Mouse (Mus musculus): ENCODE measurements at regions not wholly inside any gene's neighbourhood (a gene's known extent, or its start where the extent isn't known, plus 50 kb on each side); places are given as distances from the start of the nearest gene placed in this dataset.

- no peak for TF ChIP-seq CTCF (IDR thresholded peaks at IDR 0.05; ENCODE audit: extremely low read depth, insufficient read depth, low read length)
- TF ChIP-seq POLR2A (IDR thresholded peaks at IDR 0.05; ENCODE audit: extremely low read depth, insufficient read depth, low read length), result no peak
- H3K27ac ChIP-seq (ENCODE audit: insufficient read depth, low read length), result no peak overlapping the region
Observed at GRCm38 (mm10) chr12:32546356-32546755, 167.9 kb downstream of the Ccdc71l start.

GRCm38 (mm10) chr12:32553793-32554192 lies 175.3 kb downstream of the Ccdc71l start:
- TF ChIP-seq POLR2A (IDR thresholded peaks at IDR 0.05; ENCODE audit: extremely low read depth, insufficient read depth, low read length) (no peak), CTCF (IDR thresholded peaks at IDR 0.05; ENCODE audit: extremely low read depth, insufficient read depth, low read length) (no peak)
- no peak overlapping the region for H3K4me3 ChIP-seq (ENCODE audit: insufficient read depth, low read length)
- no peaks in the 10 kb centered on the region for H3K4me1 ChIP-seq (ENCODE audit: control insufficient read depth, insufficient read depth, low read length)
- H3K27ac ChIP-seq (ENCODE audit: insufficient read depth, low read length), result no peak overlapping the region

More at GRCm38 (mm10) chr12:32546356-32546755, 167.9 kb downstream of the Ccdc71l start:
- Histone ChIP-seq H3K4me3 (ENCODE audit: insufficient read depth, low read length) (no peak overlapping the region), H3K4me1 (ENCODE audit: control insufficient read depth, insufficient read depth, low read length) (no peaks in the 10 kb centered on the region)

- Histone ChIP-seq H3K4me1 (ENCODE audit: control insufficient read depth, insufficient read depth, low read length) (no peaks in the 10 kb centered on the region), H3K27ac (ENCODE audit: insufficient read depth, low read length) (no peak overlapping the region), H3K4me3 (ENCODE audit: insufficient read depth, low read length) (no peak overlapping the region)
- TF ChIP-seq POLR2A (IDR thresholded peaks at IDR 0.05; ENCODE audit: extremely low read depth, insufficient read depth, low read length) (no peak), CTCF (IDR thresholded peaks at IDR 0.05; ENCODE audit: extremely low read depth, insufficient read depth, low read length) (no peak)
Observed at GRCm38 (mm10) chr12:32567777-32568176, 189.3 kb downstream of the Ccdc71l start.

- no peak overlapping the region for H3K27ac ChIP-seq (ENCODE audit: insufficient read depth, low read length)
Observed at GRCm38 (mm10) chr12:32581304-32581703, 202.8 kb downstream of the Ccdc71l start.

GRCm38 (mm10) chr12:32602131-32602815 lies 217.1 kb upstream of the Nampt start:
- H3K4me3 ChIP-seq (ENCODE audit: insufficient read depth, low read length), result no peak overlapping the region
- no peak for TF ChIP-seq CTCF (IDR thresholded peaks at IDR 0.05; ENCODE audit: extremely low read depth, insufficient read depth, low read length)
- no peak for TF ChIP-seq POLR2A (IDR thresholded peaks at IDR 0.05; ENCODE audit: extremely low read depth, insufficient read depth, low read length)
- no peaks in the 10 kb centered on the region for H3K4me1 ChIP-seq (ENCODE audit: control insufficient read depth, insufficient read depth, low read length)
- H3K27ac ChIP-seq (ENCODE audit: insufficient read depth, low read length), result no peak overlapping the region

More at GRCm38 (mm10) chr12:32581304-32581703, 202.8 kb downstream of the Ccdc71l start:
- Histone ChIP-seq H3K4me1 (ENCODE audit: control insufficient read depth, insufficient read depth, low read length) (no peaks in the 10 kb centered on the region), H3K4me3 (ENCODE audit: insufficient read depth, low read length) (no peak overlapping the region)
- TF ChIP-seq POLR2A (IDR thresholded peaks at IDR 0.05; ENCODE audit: extremely low read depth, insufficient read depth, low read length), result no peak
- no peak for TF ChIP-seq CTCF (IDR thresholded peaks at IDR 0.05; ENCODE audit: extremely low read depth, insufficient read depth, low read length)

- Histone ChIP-seq H3K4me3 (ENCODE audit: insufficient read depth, low read length) (no peak overlapping the region), H3K4me1 (ENCODE audit: control insufficient read depth, insufficient read depth, low read length) (no peaks in the 10 kb centered on the region), H3K27ac (ENCODE audit: insufficient read depth, low read length) (no peak overlapping the region)
- TF ChIP-seq POLR2A (IDR thresholded peaks at IDR 0.05; ENCODE audit: extremely low read depth, insufficient read depth, low read length), result no peak
- no peak for TF ChIP-seq CTCF (IDR thresholded peaks at IDR 0.05; ENCODE audit: extremely low read depth, insufficient read depth, low read length)
Observed at GRCm38 (mm10) chr12:32605353-32605752, 214.0 kb upstream of the Nampt start.

- no peaks in the 10 kb centered on the region for H3K4me1 ChIP-seq (ENCODE audit: control insufficient read depth, insufficient read depth, low read length)
- TF ChIP-seq POLR2A (IDR thresholded peaks at IDR 0.05; ENCODE audit: extremely low read depth, insufficient read depth, low read length) (no peak), CTCF (IDR thresholded peaks at IDR 0.05; ENCODE audit: extremely low read depth, insufficient read depth, low read length) (no peak)
- H3K4me3 ChIP-seq (ENCODE audit: insufficient read depth, low read length), result no peak overlapping the region
- H3K27ac ChIP-seq (ENCODE audit: insufficient read depth, low read length), result no peak overlapping the region
Observed at GRCm38 (mm10) chr12:32615000-32615399, 204.3 kb upstream of the Nampt start.

GRCm38 (mm10) chr12:32616086-32616485 lies 203.3 kb upstream of the Nampt start:
- Histone ChIP-seq H3K4me3 (ENCODE audit: insufficient read depth, low read length) (no peak overlapping the region), H3K4me1 (ENCODE audit: control insufficient read depth, insufficient read depth, low read length) (no peaks in the 10 kb centered on the region), H3K27ac (ENCODE audit: insufficient read depth, low read length) (no peak overlapping the region)
- TF ChIP-seq POLR2A (IDR thresholded peaks at IDR 0.05; ENCODE audit: extremely low read depth, insufficient read depth, low read length) (no peak), CTCF (IDR thresholded peaks at IDR 0.05; ENCODE audit: extremely low read depth, insufficient read depth, low read length) (no peak)

- Histone ChIP-seq H3K4me1 (ENCODE audit: control insufficient read depth, insufficient read depth, low read length) (no peaks in the 10 kb centered on the region), H3K4me3 (ENCODE audit: insufficient read depth, low read length) (no peak overlapping the region), H3K27ac (ENCODE audit: insufficient read depth, low read length) (no peak overlapping the region)
- no peak for TF ChIP-seq POLR2A (IDR thresholded peaks at IDR 0.05; ENCODE audit: extremely low read depth, insufficient read depth, low read length)
- no peak for TF ChIP-seq CTCF (IDR thresholded peaks at IDR 0.05; ENCODE audit: extremely low read depth, insufficient read depth, low read length)
Observed at GRCm38 (mm10) chr12:32617031-32617430, 202.3 kb upstream of the Nampt start.

GRCm38 (mm10) chr12:32619830-32620229 lies 199.5 kb upstream of the Nampt start:
- TF ChIP-seq POLR2A (IDR thresholded peaks at IDR 0.05; ENCODE audit: extremely low read depth, insufficient read depth, low read length) (no peak), CTCF (IDR thresholded peaks at IDR 0.05; ENCODE audit: extremely low read depth, insufficient read depth, low read length) (no peak)
- Histone ChIP-seq H3K4me3 (ENCODE audit: insufficient read depth, low read length) (no peak overlapping the region), H3K4me1 (ENCODE audit: control insufficient read depth, insufficient read depth, low read length) (no peaks in the 10 kb centered on the region), H3K27ac (ENCODE audit: insufficient read depth, low read length) (no peak overlapping the region)
